Mouse (Mus musculus) kidney, adult 2 months (tissue): Measurements from ENCODE around the gene Rif1.

Source experiments
- CTCF ChIP-seq: fragments of 200-500 bp; conservative IDR thresholded peaks from 2 replicates; pipeline ENCODE4 v1.5.1; 2011; ENCODE audit warnings: low read depth, mild to moderate bottlenecking, control low read depth, low read length, moderate library complexity, mixed read lengths; ENCODE audit not compliant: insufficient read depth, insufficient read length
- POLR2A ChIP-seq: fragments of 200-500 bp; IDR thresholded peaks from one replicate; pipeline ENCODE4 v1.6.1; 2011; ENCODE audit warnings: low read depth, low read length, control low read depth

DNA sequence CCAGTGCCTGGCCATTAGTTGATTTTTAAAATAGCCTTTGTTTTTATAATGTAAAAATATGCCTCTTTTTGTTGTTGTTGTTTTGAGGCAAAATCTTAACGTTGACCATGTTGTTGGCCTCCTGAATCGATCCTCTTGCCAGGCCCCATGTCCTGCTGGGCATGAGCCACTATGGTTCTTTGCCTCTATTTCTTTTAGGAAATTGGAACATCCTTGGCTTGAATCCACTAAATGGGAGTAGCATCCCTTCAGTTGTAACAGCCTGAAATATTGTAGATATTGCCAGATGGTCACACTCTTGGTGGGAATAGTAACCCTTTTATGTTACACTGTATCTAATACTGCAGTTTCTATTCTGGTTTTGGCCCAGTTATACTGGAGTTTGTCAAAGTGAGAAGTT, 11.9 kb downstream of the Rif1 start:
- no peak for TF ChIP-seq CTCF
- TF ChIP-seq POLR2A, result no peak
